Mouse (Mus musculus) embryonic facial prominence, embryonic 13.5 days (tissue): ENCODE results near the gene Palld. TPM values are rescaled to one million over a fixed set of nuclear protein-coding genes. Genes with fewer than 3 reads are reported as not detected.
A peak's percentile ranks its signal among the peaks of the same experiment; 100 is the strongest.

ENCODE experiments used
- ATAC-seq: fragments of 200-750 bp; cut with Nextera tagmentation; 2 replicates; pipeline ENCODE4 v1.8.0; 2017; ENCODE audit warnings: low read depth; ENCODE audit not compliant: insufficient number of reproducible peaks, insufficient read depth, low FRiP score, low TSS enrichment
- H3K27ac ChIP-seq: fragments of 300-500 bp; sonication (generic); 2 replicates; pipeline ENCODE4 v1.5.1; 2015; ENCODE audit warnings: moderate library complexity, mild to moderate bottlenecking, inconsistent platforms
- H3K27me3 ChIP-seq: fragments of 300-500 bp; sonication (generic); 2 replicates; pipeline ENCODE4 v1.6.1; 2015; ENCODE audit warnings: mild to moderate bottlenecking, inconsistent platforms
- H3K36me3 ChIP-seq: fragments of 300-500 bp; sonication (generic); 2 replicates; pipeline ENCODE4 v1.6.1; 2015; ENCODE audit warnings: mild to moderate bottlenecking, inconsistent platforms
- H3K4me1 ChIP-seq: fragments of 300-500 bp; sonication (generic); 2 replicates; pipeline ENCODE4 v1.6.1; 2015; ENCODE audit warnings: inconsistent platforms
- H3K4me2 ChIP-seq: fragments of 300-500 bp; sonication (generic); 2 replicates; pipeline ENCODE4 v1.6.1; 2015; ENCODE audit warnings: moderate library complexity, mild to moderate bottlenecking, inconsistent platforms
- H3K4me3 ChIP-seq: fragments of 300-500 bp; sonication (generic); 2 replicates; pipeline ENCODE4 v1.5.1; 2015; ENCODE audit warnings: mild to moderate bottlenecking, inconsistent platforms
- H3K9ac ChIP-seq: fragments of 300-500 bp; sonication (generic); 2 replicates; pipeline ENCODE4 v1.6.1; 2015; ENCODE audit warnings: mild to moderate bottlenecking, inconsistent platforms
- H3K9me3 ChIP-seq: fragments of 300-500 bp; sonication (generic); 2 replicates; pipeline ENCODE4 v1.6.1; 2016; ENCODE audit warnings: inconsistent platforms
- WGBS: fragments of 180-500 bp; shearing (Covaris S2); methylation state at CpG from one replicate; pipeline ENCODE4 v1.1.7; 2015; ENCODE audit warnings: mixed read lengths; 5-methylcytosine and 5-hydroxymethylcytosine counted together
- polyA plus RNA-seq: library from polyadenylated mRNA; unstranded; fragments of >200 nt; fragmentation: Nextera tagmentation; extraction: Ambion mirVana; gene quantifications from 2 replicates; pipeline ENCODE4 v1.2.1, GENCODE M21; 2015

Palld gene
- polyA plus RNA-seq, 1 experiment from 2014 or later = 146 TPM

DNA sequence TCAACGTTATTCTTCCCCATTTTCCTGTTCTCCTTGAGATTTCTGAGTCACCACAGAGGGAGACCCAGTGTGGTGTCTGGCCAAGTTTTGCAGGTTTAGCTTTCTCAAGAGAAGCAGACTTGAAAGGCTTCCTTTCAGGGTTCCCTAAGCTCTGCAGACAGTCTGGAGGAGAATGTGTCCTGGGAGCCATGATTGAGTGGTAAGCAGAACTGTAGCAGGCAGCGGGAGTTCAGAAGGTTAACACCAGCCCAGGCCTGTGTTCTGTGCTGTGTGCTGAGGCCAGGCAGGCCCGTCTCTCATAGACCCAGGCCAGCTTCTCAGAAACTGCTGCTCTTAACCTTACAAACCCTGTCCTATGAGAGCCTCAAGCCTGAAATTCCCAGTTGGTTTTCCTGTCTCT is 263.5 kb downstream of the Palld start:
- no peaks in the 10 kb centered on the region for H3K36me3 ChIP-seq
- no peaks in the 10 kb centered on the region for H3K27me3 ChIP-seq
- H3K27ac ChIP-seq = peak overlapping the region; percentile 68; the same call in 1 of the 2 replicates
- H3K4me2 ChIP-seq = no peak overlapping the region
- 67% methylated on average over 3 of the region's 3 CpGs for WGBS
- H3K4me1 ChIP-seq = peaks cover 15% of the 10 kb centered on the region
- no peak overlapping the region for H3K9ac ChIP-seq
- H3K4me3 ChIP-seq = no peak overlapping the region
- no peak for ATAC-seq
- no peaks in the 10 kb centered on the region for H3K9me3 ChIP-seq

DNA sequence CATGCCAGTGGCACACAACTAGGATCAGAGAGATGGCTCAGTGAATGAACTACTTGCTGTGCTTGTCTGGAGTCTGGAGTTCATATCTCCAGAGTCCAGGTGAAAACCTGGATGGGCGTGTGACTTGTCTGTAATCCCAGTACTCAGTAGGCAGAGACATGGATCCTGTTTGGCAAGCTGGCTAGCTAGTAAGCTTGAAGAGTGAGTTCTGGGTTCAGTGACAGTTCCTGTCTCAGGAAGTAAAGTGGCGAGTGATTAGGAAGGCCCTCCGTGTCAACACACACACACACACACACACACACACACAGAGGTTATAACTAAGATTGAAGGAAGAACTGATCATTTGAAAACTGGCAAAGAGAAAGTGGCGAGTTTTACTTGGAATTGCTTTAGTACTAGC is 264.8 kb downstream of the Palld start:
- Histone ChIP-seq H3K27ac (no peak overlapping the region), H3K4me2 (no peak overlapping the region), H3K4me1 (peaks cover 14% of the 10 kb centered on the region), H3K27me3 (no peaks in the 10 kb centered on the region), H3K36me3 (no peaks in the 10 kb centered on the region), H3K9ac (no peak overlapping the region), H3K4me3 (no peak overlapping the region), H3K9me3 (no peaks in the 10 kb centered on the region)
- no peak for ATAC-seq
- 86% methylated on average over 4 of the region's 4 CpGs for WGBS

DNA sequence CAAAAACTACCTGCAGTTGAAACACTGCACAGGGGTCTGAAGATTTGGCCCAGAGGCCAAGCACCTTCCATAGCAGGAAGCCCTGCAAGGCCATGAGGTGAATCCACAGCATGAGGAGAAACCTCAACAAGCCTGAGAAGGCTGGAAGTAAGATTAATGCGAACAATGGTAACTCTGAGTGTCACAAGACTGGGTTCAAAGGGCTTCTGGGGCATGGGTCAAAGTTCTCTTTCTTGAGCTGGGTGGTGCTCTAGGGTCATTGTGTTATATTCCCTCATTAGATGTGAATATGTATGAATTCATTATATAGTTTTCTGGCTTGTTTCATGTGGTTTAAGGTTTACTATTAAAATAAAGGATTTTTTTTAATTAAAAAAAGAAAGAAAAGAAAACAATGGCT is 267.7 kb downstream of the Palld start:
- H3K4me1 ChIP-seq = peaks cover 5% of the 10 kb centered on the region; the same call in 1 of the 2 replicates

DNA sequence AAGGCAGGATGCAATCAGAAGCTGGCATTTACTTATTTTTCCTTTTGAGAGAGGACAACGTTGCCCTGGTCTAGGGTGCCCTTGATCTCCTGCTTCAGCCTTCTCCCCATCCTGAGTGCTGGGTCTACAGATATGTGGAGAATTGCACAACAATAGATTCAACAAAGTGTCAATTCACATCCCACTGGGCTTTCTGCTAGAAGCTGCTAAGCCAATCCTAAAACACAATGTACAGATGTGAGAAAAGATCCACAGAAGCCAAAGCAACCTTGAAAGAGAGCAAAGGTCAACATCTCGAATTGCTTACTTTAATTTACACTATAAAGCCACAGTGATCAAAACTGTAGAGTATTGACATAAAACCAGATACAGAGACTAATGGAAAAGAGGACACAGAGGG is 270.2 kb downstream of the Palld start:
- WGBS = 74% methylated on average over 2 of the region's 2 CpGs
- ATAC-seq = no peak

More for the DNA sequence above, 267.7 kb downstream of the Palld start:
- no peak overlapping the region for H3K4me2 ChIP-seq
- no peaks in the 10 kb centered on the region for H3K27me3 ChIP-seq
- no peaks in the 10 kb centered on the region for H3K9me3 ChIP-seq
- WGBS = 74% methylated on average over 1 of the region's 1 CpGs
- H3K27ac ChIP-seq = no peak overlapping the region
- no peaks in the 10 kb centered on the region; the same call in 1 of the 2 replicates for H3K36me3 ChIP-seq
- no peak for ATAC-seq
- no peak overlapping the region for H3K4me3 ChIP-seq
- H3K9ac ChIP-seq = no peak overlapping the region

DNA sequence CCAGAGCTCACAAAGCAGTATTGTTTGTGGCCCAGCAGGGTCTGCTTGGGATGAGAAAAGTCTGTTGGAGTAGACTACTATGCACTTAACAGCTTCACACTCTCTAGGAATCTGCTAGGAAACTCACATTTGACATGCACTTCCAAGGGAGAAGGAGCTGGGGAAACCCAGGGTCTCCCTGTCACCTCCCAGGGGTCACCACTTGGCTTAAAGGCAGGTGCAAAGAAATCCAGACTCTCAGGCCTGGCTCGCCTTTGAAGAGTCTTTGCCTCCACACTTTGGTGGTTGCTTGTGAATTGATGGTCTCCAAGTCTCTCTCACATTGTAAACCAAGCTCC is 272.9 kb downstream of the Palld start:
- Histone ChIP-seq H3K36me3 (peaks cover 9% of the 10 kb centered on the region; the same call in 1 of the 2 replicates), H3K9me3 (no peaks in the 10 kb centered on the region), H3K4me1 (peaks cover 13% of the 10 kb centered on the region), H3K9ac (no peak overlapping the region), H3K27ac (no peak overlapping the region), H3K27me3 (no peaks in the 10 kb centered on the region), H3K4me2 (no peak overlapping the region), H3K4me3 (no peak overlapping the region)
- WGBS = 70% methylated on average over 1 of the region's 1 CpGs
- no peak for ATAC-seq

More for the DNA sequence above, 270.2 kb downstream of the Palld start:
- Histone ChIP-seq H3K4me3 (no peak overlapping the region), H3K4me1 (no peaks in the 10 kb centered on the region), H3K9ac (no peak overlapping the region), H3K27ac (no peak overlapping the region), H3K36me3 (peaks cover 5% of the 10 kb centered on the region; the same call in 1 of the 2 replicates), H3K9me3 (no peaks in the 10 kb centered on the region), H3K27me3 (no peaks in the 10 kb centered on the region), H3K4me2 (no peak overlapping the region)

DNA sequence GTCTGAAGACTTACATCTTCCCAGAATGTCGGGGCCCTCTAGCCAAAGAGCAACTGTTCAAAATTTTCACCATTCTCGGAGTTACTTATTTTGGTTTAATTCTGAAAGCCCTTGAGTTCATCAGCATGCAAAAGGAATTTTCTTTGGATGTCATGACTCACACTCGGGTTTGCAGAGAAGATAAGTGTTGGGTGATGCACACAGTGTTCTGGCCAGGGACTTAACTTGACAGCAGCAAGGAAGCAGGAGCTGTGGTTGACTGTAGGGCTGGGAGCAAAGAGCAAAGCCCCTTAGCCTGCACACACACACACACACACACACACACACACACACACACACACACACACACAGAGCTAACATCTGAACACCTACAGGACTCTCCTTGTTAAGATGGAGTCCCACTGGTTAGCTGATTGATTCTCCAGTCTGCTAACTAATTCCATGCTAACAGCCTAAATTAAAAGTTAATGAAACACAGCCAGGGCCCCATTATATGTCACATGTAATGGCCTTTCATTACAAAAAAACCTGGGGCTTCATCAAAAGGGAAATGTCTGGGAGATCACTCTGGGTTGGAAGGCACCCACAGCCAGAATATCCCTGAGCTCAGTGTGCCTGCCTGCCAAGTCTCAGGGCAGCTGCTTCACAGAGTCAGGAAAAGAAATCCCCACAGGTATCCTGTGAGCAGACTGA is 273.4 kb downstream of the Palld start:
- H3K27ac ChIP-seq = no peak overlapping the region
- no peaks in the 10 kb centered on the region for H3K27me3 ChIP-seq
- no peaks in the 10 kb centered on the region for H3K9me3 ChIP-seq
- no peak for ATAC-seq
- 70% methylated on average over 3 of the region's 3 CpGs for WGBS
- H3K4me2 ChIP-seq = no peak overlapping the region
- peaks cover 17% of the 10 kb centered on the region for H3K4me1 ChIP-seq
- no peak overlapping the region for H3K4me3 ChIP-seq
- peaks cover 9% of the 10 kb centered on the region; the same call in 1 of the 2 replicates for H3K36me3 ChIP-seq
- no peak overlapping the region for H3K9ac ChIP-seq

DNA sequence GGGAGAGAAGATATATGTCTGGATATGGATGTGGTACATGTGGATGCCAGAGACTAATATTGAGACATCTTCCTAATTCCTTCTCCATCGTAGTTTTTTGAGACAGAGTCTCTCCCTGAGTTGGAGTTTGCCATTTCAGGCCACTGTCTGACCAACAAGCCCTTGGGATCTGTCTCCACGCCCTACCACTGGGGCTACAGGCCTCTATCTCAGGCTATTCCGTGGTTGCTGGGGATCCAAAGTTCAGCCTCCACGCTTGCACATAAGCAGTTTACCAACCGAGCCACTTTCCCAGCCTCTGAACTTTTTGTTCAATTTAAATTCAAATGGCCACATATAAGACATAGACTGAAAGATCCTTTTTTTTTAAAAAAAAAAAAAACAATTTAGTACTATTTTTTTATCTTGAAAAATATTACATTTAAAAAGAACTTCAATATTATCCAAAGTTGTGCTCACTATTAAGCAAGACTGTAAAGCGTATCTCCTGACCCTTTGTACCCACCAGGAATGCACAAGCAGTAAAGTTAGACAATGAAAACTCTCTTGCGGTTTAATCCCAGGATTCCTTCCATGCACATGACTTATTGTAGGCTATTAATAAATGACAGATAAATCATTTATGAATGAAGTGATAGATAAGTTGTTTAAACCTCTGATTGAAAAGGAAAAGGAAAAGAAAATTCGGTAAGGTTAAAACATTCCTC is 276.1 kb downstream of the Palld start:
- Histone ChIP-seq H3K9me3 (no peaks in the 10 kb centered on the region), H3K27ac (no peak overlapping the region), H3K4me1 (peaks cover 28% of the 10 kb centered on the region), H3K4me3 (no peak overlapping the region), H3K9ac (no peak overlapping the region), H3K4me2 (no peak overlapping the region), H3K36me3 (peaks cover 9% of the 10 kb centered on the region; the same call in 1 of the 2 replicates), H3K27me3 (no peaks in the 10 kb centered on the region)
- no peak for ATAC-seq
- WGBS = 94% methylated on average over 8 of the region's 8 CpGs

DNA sequence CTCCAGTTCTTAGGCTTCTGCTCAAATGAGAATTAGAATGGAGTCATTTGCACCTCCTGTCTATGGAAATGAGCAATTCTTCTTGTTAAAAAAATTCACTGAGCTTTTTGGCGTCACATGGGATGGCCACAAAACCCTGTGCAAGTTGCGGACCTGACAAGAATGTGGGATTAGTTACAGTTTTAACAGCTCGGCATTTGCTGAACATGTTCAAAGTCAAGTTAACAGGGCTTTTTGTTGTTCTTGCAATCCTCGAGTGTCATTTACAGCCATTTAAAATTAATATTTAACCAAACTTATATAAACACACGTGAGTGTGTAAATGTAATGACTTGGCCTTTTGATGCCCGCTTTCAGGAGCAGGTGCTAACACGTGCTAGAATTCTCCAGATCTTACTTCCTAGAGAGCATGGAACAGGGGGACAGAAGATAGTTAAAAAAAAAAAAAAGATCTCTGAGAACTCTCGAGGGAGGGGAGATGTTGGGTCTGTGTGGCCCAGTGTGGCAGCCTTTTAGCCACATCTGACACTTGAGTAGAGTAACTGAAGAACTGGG is 276.8 kb downstream of the Palld start:
- peaks cover 9% of the 10 kb centered on the region; the same call in 1 of the 2 replicates for H3K36me3 ChIP-seq
- H3K9me3 ChIP-seq = no peaks in the 10 kb centered on the region
- 83% methylated on average over 8 of the region's 8 CpGs for WGBS

DNA sequence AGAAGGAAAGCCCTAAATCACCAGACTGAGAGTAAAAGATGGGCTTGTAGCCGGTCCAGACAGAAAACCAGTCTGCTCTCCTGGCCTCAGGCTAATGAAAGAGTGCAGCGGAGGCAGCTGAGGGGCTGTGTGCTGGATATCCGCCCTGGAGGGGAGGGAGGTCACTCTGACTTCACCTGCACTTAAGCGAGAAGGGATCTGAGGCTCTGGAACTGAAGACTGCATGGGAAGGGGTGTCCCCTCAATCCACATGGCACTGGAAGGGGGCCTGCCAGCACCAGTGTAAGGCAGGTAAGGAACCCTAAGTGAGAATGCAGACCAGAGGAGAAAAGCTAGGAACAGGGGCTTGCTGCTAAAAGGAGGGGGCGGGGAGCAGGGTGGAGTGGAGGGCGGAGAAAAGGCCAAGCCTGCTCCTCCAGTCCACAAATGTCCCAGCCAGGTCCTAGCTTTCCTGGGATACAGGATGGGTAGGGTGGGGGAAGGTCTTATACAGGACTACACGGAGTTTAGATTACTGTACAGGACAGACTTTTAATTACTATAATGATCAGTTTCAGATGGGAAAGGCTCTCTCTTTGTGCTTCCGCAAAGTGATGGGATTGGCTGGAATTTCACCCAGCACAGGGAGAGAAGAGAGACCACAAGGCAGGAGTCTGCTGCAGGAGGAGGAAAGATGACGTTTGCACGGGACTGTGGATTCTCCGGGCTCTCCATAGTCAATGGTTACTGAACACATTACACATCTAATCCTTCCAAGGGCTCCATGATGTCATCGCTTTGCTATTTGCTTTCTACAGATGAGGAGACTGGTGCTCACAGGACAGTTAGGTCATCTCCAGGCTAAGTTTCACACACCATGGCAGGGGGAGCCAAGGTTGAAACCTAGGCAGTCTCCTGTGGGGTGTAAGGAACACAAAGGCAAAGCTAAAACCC is 278.7 kb downstream of the Palld start:
- Histone ChIP-seq H3K9me3 (no peaks in the 10 kb centered on the region), H3K36me3 (peaks cover 8% of the 10 kb centered on the region; the same call in 1 of the 2 replicates), H3K27me3 (no peaks in the 10 kb centered on the region), H3K4me3 (no peak overlapping the region), H3K27ac (peak overlapping the region; percentile 30), H3K9ac (0 out of 2 replicates have a peak overlapping the region, but pooled peaks have one; percentile 32), H3K4me2 (no peak overlapping the region), H3K4me1 (peaks cover 30% of the 10 kb centered on the region)
- ATAC-seq = peak; percentile 50; the same call in 1 of the 2 replicates
- WGBS = 23% methylated on average over 12 of the region's 12 CpGs

More for the DNA sequence above, 276.8 kb downstream of the Palld start:
- H3K4me2 ChIP-seq = no peak overlapping the region
- peaks cover 30% of the 10 kb centered on the region for H3K4me1 ChIP-seq
- no peak overlapping the region for H3K9ac ChIP-seq
- ATAC-seq = no peak
- no peak overlapping the region for H3K4me3 ChIP-seq
- no peaks in the 10 kb centered on the region for H3K27me3 ChIP-seq
- no peak overlapping the region for H3K27ac ChIP-seq

DNA sequence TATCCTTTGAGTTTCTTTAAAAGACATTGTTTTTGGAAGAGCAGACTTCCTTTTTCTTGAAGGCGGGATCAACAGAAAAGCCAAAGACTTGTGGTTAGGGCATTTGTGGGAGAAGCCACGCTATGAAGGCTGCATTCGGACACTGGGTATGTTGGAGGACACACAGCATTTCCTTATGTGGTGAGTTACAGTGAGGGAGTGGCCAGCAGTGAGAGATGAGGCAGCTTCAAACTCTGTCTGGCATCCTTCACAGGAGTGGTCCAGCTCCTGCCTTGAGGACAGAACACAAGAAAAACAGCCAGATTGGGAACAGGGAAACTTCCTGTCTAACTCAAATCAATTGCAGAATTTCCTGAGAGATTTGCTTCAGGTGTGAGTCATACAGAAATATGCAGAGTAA is 281.2 kb downstream of the Palld start:
- Histone ChIP-seq H3K4me1 (peaks cover 32% of the 10 kb centered on the region), H3K27me3 (no peaks in the 10 kb centered on the region), H3K9me3 (no peaks in the 10 kb centered on the region), H3K4me3 (no peak overlapping the region), H3K27ac (peak overlapping the region; percentile 39; the same call in 1 of the 2 replicates), H3K9ac (no peak overlapping the region), H3K36me3 (no peaks in the 10 kb centered on the region; the same call in 1 of the 2 replicates), H3K4me2 (no peak overlapping the region)
- ATAC-seq = no peak
- WGBS = 68% methylated on average over 3 of the region's 3 CpGs

DNA sequence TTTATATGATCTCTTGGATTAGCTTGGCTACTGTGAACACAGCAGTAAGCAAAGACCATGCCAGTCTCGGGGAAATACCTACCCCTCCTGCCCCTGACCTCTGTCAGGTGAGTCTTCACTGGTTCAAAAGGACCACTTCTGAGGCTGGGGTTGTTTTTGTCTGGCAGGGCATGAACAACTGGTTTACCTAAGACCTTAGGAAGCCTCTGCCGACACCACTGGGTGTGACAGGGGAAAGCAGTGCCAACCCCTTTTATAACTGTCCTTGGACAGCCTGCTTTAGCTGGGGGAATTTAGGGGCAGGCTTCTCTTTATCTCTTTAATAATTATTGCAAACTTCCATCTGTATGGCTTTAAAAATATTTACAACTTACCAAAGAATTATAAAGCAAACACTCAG is 284.8 kb downstream of the Palld start:
- Histone ChIP-seq H3K27me3 (no peaks in the 10 kb centered on the region), H3K27ac (no peak overlapping the region), H3K4me1 (peaks cover 7% of the 10 kb centered on the region), H3K36me3 (no peaks in the 10 kb centered on the region; the same call in 1 of the 2 replicates), H3K9ac (no peak overlapping the region), H3K9me3 (no peaks in the 10 kb centered on the region), H3K4me2 (no peak overlapping the region), H3K4me3 (no peak overlapping the region)
- WGBS = 72% methylated on average over 2 of the region's 2 CpGs
- ATAC-seq = no peak
